Mouse (Mus musculus) megakaryocyte, embryonic 14.5 days (primary cell): ENCODE results near the gene Gm49320. TPM values are rescaled to one million over a fixed set of nuclear protein-coding genes. Genes with fewer than 3 reads are reported as not detected.
A peak's percentile ranks its signal among the peaks of the same experiment; 100 is the strongest.

Source experiments
- H3K27me3 ChIP-seq: replicated peaks from 2 replicates; pipeline ENCODE3; 2012; ENCODE audit warnings: inconsistent platforms
- H3K36me3 ChIP-seq: replicated peaks from 2 replicates; pipeline ENCODE3; 2012; ENCODE audit warnings: low read length, inconsistent platforms, mixed read lengths
- H3K4me1 ChIP-seq: 2 replicates; pipeline ENCODE4 v1.6.1; 2012; ENCODE audit warnings: inconsistent platforms
- H3K4me3 ChIP-seq: replicated peaks from 2 replicates; pipeline ENCODE3; 2012; ENCODE audit warnings: moderate library complexity, mild to moderate bottlenecking, inconsistent platforms
- H3K9me3 ChIP-seq: 2 replicates; pipeline ENCODE4 v1.6.1; 2012; ENCODE audit warnings: inconsistent platforms
- FLI1 ChIP-seq: IDR thresholded peaks from 2 replicates; pipeline ENCODE4 v1.6.1; 2012; ENCODE audit warnings: low read length, inconsistent platforms, mixed read lengths
- GATA1 ChIP-seq: IDR thresholded peaks from 3 replicates; pipeline ENCODE4 v1.6.1; 2012; ENCODE audit warnings: mixed read lengths, low read length, inconsistent platforms, borderline replicate concordance
- polyA plus RNA-seq: library from polyadenylated mRNA; stranded (reverse); fragments of >175 nt; gene quantifications from 2 replicates; pipeline ENCODE4 v1.2.3, GENCODE M21; 2012; ENCODE audit warnings: low replicate concordance; ENCODE audit not compliant: insufficient read depth

Gm49320 gene
- polyA plus RNA-seq, 1 experiment, result not detected

GRCm38 (mm10) chr8:4207016-4207350 lies 31.7 kb upstream of the Gm49320 start:
- no peak overlapping the region for H3K4me3 ChIP-seq
- peaks cover 56% of the 10 kb centered on the region for H3K27me3 ChIP-seq
- TF ChIP-seq GATA1, result no peak
- TF ChIP-seq FLI1, result no peak
- peaks cover 61% of the 10 kb centered on the region for H3K36me3 ChIP-seq
- H3K9me3 ChIP-seq, result peaks cover 21% of the 10 kb centered on the region
- H3K4me1 ChIP-seq, result peaks cover 15% of the 10 kb centered on the region

- no peak for TF ChIP-seq GATA1
- TF ChIP-seq FLI1, result no peak
- peaks cover 56% of the 10 kb centered on the region for H3K27me3 ChIP-seq
- peaks cover 21% of the 10 kb centered on the region for H3K9me3 ChIP-seq
- peaks cover 45% of the 10 kb centered on the region for H3K4me1 ChIP-seq
- no peak overlapping the region for H3K4me3 ChIP-seq
- peaks cover 26% of the 10 kb centered on the region for H3K36me3 ChIP-seq
Observed at GRCm38 (mm10) chr8:4211097-4211496, 27.6 kb upstream of the Gm49320 start.

GRCm38 (mm10) chr8:4212809-4213209 lies 25.9 kb upstream of the Gm49320 start:
- Histone ChIP-seq H3K9me3 (peaks cover 21% of the 10 kb centered on the region), H3K4me3 (peak overlapping the region; percentile 92), H3K36me3 (peaks cover 14% of the 10 kb centered on the region), H3K27me3 (peaks cover 64% of the 10 kb centered on the region), H3K4me1 (peaks cover 53% of the 10 kb centered on the region)
- TF ChIP-seq GATA1, result no peak
- no peak for TF ChIP-seq FLI1

GRCm38 (mm10) chr8:4213210-4214005 lies 25.3 kb upstream of the Gm49320 start:
- TF ChIP-seq GATA1, result no peak
- TF ChIP-seq FLI1, result no peak
- peaks cover 14% of the 10 kb centered on the region for H3K36me3 ChIP-seq
- H3K4me1 ChIP-seq, result peaks cover 53% of the 10 kb centered on the region
- H3K27me3 ChIP-seq, result peaks cover 70% of the 10 kb centered on the region
- H3K9me3 ChIP-seq, result peaks cover 21% of the 10 kb centered on the region
- peak overlapping the region; percentile 92 for H3K4me3 ChIP-seq

DNA sequence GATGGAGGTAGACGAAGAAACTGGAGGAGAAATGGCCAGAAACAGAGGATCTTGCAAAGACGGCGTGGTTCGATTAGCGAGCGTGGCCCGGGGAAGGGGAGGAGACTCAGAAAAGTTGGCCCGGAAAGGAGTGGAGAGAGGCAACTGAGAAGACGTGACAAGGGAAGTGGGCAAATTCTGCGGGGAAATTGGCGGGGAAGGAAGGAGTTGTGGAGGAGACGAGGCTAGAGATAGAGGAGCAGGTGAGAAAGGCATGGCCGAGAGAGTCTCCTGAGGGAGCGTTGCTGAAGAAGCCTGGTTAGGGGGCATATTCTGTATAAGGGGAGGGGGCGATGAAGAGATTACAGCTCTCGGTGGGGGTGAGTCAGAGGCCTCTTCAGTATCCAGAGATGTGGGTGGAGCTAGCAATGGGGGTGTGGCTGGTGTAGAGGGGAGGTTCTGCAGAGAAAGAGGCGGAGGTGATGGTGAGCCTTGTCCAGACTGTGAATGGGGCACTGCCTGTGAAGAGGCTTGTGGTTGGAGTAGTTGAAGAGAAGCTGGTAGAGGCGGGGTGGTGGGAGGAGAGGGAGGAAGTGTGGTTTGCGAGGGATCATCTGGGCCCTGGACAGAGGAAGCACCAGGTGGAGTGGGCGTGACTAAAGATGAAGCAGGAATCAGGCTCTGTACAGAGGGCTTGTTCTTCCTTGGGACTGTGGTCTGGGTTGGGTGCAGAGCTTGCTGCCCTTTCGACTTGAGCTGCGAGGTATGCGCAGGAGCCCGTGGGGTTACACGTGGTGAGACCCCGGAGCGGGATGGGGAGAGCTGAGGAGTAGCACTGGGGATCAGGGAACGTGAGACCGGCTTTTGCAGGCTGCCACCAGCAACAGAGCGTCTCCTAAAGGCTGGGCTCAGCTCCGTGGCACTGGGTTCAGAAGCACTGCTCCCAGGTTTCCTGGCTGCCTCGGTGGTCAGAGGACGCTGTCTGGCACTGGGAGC lies 24.4 kb upstream of the Gm49320 start:
- Histone ChIP-seq H3K4me3 (peak overlapping the region; percentile 92), H3K9me3 (peaks cover 17% of the 10 kb centered on the region), H3K36me3 (peaks cover 14% of the 10 kb centered on the region), H3K4me1 (peaks cover 53% of the 10 kb centered on the region), H3K27me3 (peaks cover 71% of the 10 kb centered on the region)
- TF ChIP-seq GATA1, result no peak
- no peak for TF ChIP-seq FLI1

- Histone ChIP-seq H3K36me3 (no peaks in the 10 kb centered on the region), H3K9me3 (no peaks in the 10 kb centered on the region), H3K4me1 (peaks cover 51% of the 10 kb centered on the region), H3K27me3 (peaks cover 62% of the 10 kb centered on the region), H3K4me3 (peak overlapping the region; percentile 21)
- TF ChIP-seq FLI1 (no peak), GATA1 (no peak)
Observed at GRCm38 (mm10) chr8:4216296-4216695, 22.4 kb upstream of the Gm49320 start.

DNA sequence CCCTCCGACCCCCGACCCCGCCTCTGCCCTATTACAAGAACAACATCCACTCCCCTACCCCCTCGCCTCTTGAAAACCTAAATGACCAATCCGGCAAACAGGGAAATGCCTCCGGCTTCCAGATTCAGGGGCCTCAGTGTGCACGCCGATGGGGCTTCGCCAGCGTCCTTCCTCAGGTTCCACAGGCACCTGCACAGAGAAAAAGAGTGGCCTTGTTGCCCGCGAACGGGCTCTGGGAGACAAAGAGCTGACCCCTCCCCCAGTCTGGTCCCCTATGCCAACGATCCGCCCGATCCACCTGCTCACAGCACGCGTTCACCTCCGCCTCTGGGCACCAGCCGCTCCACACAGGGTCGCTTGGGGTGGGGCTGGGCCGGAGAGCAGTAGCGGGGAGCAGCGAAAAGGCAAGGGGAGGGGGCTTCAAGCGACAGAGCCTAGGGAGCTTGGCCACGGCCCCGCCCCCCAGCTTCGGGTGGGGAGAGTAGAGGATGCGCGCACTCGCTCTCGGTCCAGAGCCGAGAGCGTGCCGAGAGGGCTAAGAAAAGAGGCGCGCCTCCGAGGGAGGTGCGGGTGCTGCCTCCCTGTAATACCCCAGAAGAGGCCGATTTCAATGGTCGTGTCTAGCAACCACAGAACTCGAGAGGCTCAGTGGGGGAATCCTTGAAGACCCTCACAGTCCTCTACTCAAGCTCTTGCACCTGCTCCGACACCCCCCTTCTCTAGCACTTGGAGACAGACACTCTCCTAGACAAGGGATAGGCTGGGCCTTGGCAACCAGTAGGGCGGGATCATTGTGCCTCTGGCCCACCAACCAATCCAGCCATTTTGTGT lies 21.7 kb upstream of the Gm49320 start, which contains the start of gene Prr36:
Prr36 (minus strand) TSS at position 669 of the 831 bp plus-strand sequence.
- TF ChIP-seq GATA1 (no peak), FLI1 (no peak)
- Histone ChIP-seq H3K4me1 (peaks cover 58% of the 10 kb centered on the region), H3K9me3 (no peaks in the 10 kb centered on the region), H3K27me3 (peaks cover 62% of the 10 kb centered on the region), H3K4me3 (peak within 1 kb of the TSS; percentile 83), H3K36me3 (no peaks in the 10 kb centered on the region)

- Histone ChIP-seq H3K4me3 (no peak overlapping the region), H3K27me3 (peaks cover 54% of the 10 kb centered on the region), H3K36me3 (no peaks in the 10 kb centered on the region), H3K4me1 (peaks cover 45% of the 10 kb centered on the region), H3K9me3 (no peaks in the 10 kb centered on the region)
- TF ChIP-seq GATA1 (no peak), FLI1 (no peak)
Observed at GRCm38 (mm10) chr8:4219617-4220016, 19.0 kb upstream of the Gm49320 start.

GRCm38 (mm10) chr8:4222059-4222458 lies 16.6 kb upstream of the Gm49320 start:
- no peak overlapping the region for H3K4me3 ChIP-seq
- peaks cover 34% of the 10 kb centered on the region for H3K4me1 ChIP-seq
- H3K27me3 ChIP-seq, result peaks cover 48% of the 10 kb centered on the region
- no peaks in the 10 kb centered on the region for H3K9me3 ChIP-seq
- no peak for TF ChIP-seq FLI1
- no peaks in the 10 kb centered on the region for H3K36me3 ChIP-seq
